Mouse (Mus musculus) liver, embryonic 14.5 days (tissue): Measurements from ENCODE around the gene Acly.

ENCODE experiments used
- CTCF ChIP-seq: IDR thresholded peaks from 2 replicates; pipeline ENCODE4 v1.5.1; 2016; ENCODE audit warnings: antibody characterized with exemption, low read depth, control low read depth
- EP300 ChIP-seq: IDR thresholded peaks from 2 replicates; pipeline ENCODE4 v1.6.1; 2016; ENCODE audit warnings: antibody characterized with exemption, low read depth

DNA sequence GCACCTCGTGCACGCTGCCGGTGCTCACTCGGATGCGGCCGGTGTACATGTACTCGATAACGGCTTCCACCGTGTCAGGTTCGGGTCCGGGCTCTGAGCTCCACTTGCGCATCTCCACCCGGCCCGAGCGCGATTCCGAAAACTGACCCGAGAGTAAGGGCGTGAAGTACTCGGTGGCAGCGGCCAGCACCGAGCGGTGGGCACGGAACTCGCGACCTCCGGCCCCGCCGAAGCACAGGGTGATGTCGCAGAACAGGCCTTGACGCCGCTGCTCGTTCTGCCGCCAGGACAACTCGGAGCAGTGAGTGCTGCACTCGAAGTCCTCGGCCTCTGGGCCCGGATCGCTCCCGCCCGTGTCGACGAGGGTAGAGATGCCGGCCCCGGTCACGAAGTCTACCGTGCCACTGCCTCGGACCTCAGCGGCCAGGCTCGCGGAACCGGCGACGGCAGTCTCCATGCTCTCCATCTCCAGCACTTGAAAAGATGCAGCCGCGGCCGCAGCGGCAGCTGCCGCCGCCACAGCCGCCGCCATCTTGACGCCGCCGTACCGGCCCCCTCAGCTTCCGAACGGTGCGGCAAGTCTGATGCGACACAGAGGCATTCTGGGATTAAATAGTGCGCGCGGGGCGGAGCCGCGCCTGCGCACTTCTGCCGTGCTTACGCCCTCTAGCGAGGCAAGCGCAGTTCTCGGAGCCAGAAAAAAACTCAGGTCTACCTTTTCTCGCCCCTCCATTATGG, 55.4 kb downstream of the Acly start, which contains the start of gene Klhl11:
- TF ChIP-seq CTCF (peak; percentile 87), EP300 (peak; percentile 31; the same call in 1 of the 2 replicates)
